Mouse (Mus musculus): ENCODE measurements around the gene Camkmt.

GRCm38 (mm10) chr17:85073214-85073613 is 17.1 kb upstream of the Camkmt start:
- TF ChIP-seq POLR2A (IDR thresholded peaks at IDR 0.05; ENCODE audit: low read depth, low read length) = no peak
- no peak for TF ChIP-seq CTCF (IDR thresholded peaks at IDR 0.05; ENCODE audit: extremely low read depth, insufficient read depth, insufficient read length, insufficient replicate concordance)
